Mouse (Mus musculus) heart, postnatal 36 days (tissue): ENCODE data around the gene Cd3e. TPM values are rescaled to one million over a fixed set of nuclear protein-coding genes. Genes with fewer than 3 reads are reported as not detected.

Source experiments
- DNase-seq, 2 experiments: peaks; one replicate each; pipeline ENCODE4 v3.0.0; 2021 to 2022
- intact Hi-C: fragments of 180-260 bp; cut with DNase I; formaldehyde crosslinking; loops from one replicate; pipeline ENCODE4 v1.15.1; 2025
- total RNA-seq, 2 experiments: library from RNA; stranded (reverse); gene quantifications; 2 replicates each; pipeline ENCODE4 v1.2.3; 2021

Cd3e gene
- total RNA-seq, 2 experiments from 2014 or later, result 0.47 to 0.60 TPM

GRCm38 (mm10) chr9:45022800-45023199, 13.4 kb upstream of the Cd3e start:
- intact Hi-C loops, result loop anchor here (1.0 kb wide), 2 partner anchors 26 to 124 kb away; no protein-coding TSS in a partner anchor

GRCm38 (mm10) chr9:45018031-45018430, 8.6 kb upstream of the Cd3e start:
- intact Hi-C loops, result no loop called here
- no peak for DNase-seq

More at GRCm38 (mm10) chr9:45022800-45023199, 13.4 kb upstream of the Cd3e start:
- DNase-seq, result peak; percentile 44 to 53

- intact Hi-C loops, result no loop called here
- DNase-seq, result no peak
Observed at GRCm38 (mm10) chr9:45015841-45016240, 6.4 kb upstream of the Cd3e start.

- intact Hi-C loops, result no loop called here
- DNase-seq, result no peak
Observed at GRCm38 (mm10) chr9:45014879-45015278, 5.5 kb upstream of the Cd3e start.

GRCm38 (mm10) chr9:45011291-45011690, 1.9 kb upstream of the Cd3e start:
- no peak for DNase-seq
- intact Hi-C loops, result no loop called here

GRCm38 (mm10) chr9:45010461-45010860, 1.0 kb upstream of the Cd3e start:
- intact Hi-C loops, result no loop called here
- no peak for DNase-seq

- intact Hi-C loops, result no loop called here
- no peak for DNase-seq
Observed at GRCm38 (mm10) chr9:45008342-45008741, 1.1 kb downstream of the Cd3e start.

GRCm38 (mm10) chr9:45007404-45007803, 2.0 kb downstream of the Cd3e start:
- intact Hi-C loops, result no loop called here
- no peak for DNase-seq

- DNase-seq, result no peak
- intact Hi-C loops, result no loop called here
Observed at GRCm38 (mm10) chr9:45000249-45000648, 9.2 kb downstream of the Cd3e start.

- intact Hi-C loops, result no loop called here
- DNase-seq, result no peak
Observed at GRCm38 (mm10) chr9:44999776-45000175, 9.7 kb downstream of the Cd3e start.

GRCm38 (mm10) chr9:44999171-44999570, 10.3 kb downstream of the Cd3e start:
- no peak for DNase-seq
- intact Hi-C loops, result no loop called here

GRCm38 (mm10) chr9:44998138-44998537, 11.3 kb downstream of the Cd3e start:
- intact Hi-C loops, result no loop called here
- no peak for DNase-seq

GRCm38 (mm10) chr9:44996590-44996989, 12.8 kb downstream of the Cd3e start:
- DNase-seq, result no peak
- intact Hi-C loops, result no loop called here

- intact Hi-C loops, result no loop called here
- no peak for DNase-seq
Observed at GRCm38 (mm10) chr9:44994962-44995361, 14.5 kb downstream of the Cd3e start.

- intact Hi-C loops, result no loop called here
- no peak for DNase-seq
Observed at GRCm38 (mm10) chr9:44993268-44993667, 16.2 kb downstream of the Cd3e start.

- intact Hi-C loops, result no loop called here
- no peak for DNase-seq
Observed at GRCm38 (mm10) chr9:44992271-44992670, 17.2 kb downstream of the Cd3e start.

- no peak for DNase-seq
- intact Hi-C loops, result no loop called here
Observed at GRCm38 (mm10) chr9:44991821-44992220, 17.6 kb downstream of the Cd3e start.

- intact Hi-C loops, result no loop called here
- DNase-seq, result no peak
Observed at GRCm38 (mm10) chr9:44986976-44987375, 22.5 kb downstream of the Cd3e start.

- peak; percentile 4 to 20 for DNase-seq
- intact Hi-C loops, result no loop called here
Observed at GRCm38 (mm10) chr9:44986242-44986781, 23.1 kb downstream of the Cd3e start.

GRCm38 (mm10) chr9:44985721-44986161, 23.7 kb downstream of the Cd3e start:
- intact Hi-C loops, result no loop called here
- no peak for DNase-seq

GRCm38 (mm10) chr9:44983001-44983400, 26.4 kb downstream of the Cd3e start:
- intact Hi-C loops, result no loop called here
- no peak for DNase-seq

- no peak for DNase-seq
- intact Hi-C loops, result no loop called here
Observed at GRCm38 (mm10) chr9:44982531-44982930, 26.9 kb downstream of the Cd3e start.

GRCm38 (mm10) chr9:44982081-44982480, 27.3 kb downstream of the Cd3e start:
- no peak for DNase-seq
- intact Hi-C loops, result no loop called here
